Mouse (Mus musculus) adrenal gland, adult 10 weeks (tissue): Measurements from ENCODE around the gene Speg. TPM values are rescaled to one million over a fixed set of nuclear protein-coding genes. Genes with fewer than 3 reads are reported as not detected.

Source experiments
- polyA plus RNA-seq: library from polyadenylated mRNA; stranded (reverse); fragments of 350-450 nt; fragmentation: Illumina TruSeq; extraction: RNeasy Lipid Tissue Mini Kit (QIAGEN cat#74804); gene quantifications from one replicate; pipeline ENCODE4 v1.2.3, GENCODE M21; 2014; ENCODE audit warnings: low read depth, low replicate concordance

Speg gene
- 1.0 TPM for polyA plus RNA-seq

DNA sequence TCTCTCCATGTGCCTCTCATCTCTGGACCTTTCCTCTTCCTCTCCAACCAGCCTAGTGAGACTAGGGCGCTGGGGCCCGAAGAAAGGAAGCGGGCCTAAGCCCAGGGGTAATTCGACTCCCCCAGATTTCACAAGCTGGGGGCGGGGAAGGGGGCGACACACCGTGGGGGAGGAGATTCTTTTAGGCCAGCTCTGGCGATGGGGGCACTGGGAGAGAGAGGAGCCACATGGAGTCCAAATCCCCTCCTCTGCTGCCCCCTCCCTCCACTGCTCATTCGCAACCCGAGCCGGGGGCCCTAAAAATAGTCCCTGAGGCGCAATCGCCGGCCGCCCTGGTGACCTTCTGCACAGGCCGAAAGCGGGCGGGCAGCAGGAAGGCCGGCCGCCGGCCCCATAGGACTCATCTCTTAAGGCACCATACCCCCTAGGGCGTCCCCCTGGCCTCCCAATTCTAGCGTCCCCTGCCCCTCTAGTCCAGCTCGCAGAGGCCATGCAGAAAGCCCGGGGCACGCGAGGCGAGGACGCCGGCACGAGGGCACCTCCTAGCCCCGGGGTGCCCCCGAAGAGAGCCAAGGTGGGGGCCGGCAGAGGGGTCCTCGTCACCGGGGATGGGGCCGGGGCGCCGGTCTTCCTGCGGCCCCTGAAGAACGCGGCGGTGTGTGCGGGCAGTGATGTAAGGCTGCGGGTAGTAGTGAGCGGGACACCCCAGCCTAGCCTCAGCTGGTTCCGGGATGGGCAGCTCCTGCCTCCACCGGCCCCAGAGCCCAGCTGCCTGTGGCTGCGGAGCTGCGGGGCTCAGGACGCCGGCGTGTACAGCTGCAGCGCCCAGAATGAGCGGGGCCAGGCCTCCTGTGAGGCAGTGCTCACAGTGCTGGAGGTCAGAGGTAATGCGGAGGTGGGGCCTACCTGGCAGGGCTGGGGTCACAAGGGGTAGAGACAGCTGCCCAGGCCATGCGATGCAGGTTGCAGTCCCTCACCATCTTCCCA is at the start of gene Speg:
TSS of gene Speg (plus strand) at position 348 of the 987 bp plus-strand sequence.

DNA sequence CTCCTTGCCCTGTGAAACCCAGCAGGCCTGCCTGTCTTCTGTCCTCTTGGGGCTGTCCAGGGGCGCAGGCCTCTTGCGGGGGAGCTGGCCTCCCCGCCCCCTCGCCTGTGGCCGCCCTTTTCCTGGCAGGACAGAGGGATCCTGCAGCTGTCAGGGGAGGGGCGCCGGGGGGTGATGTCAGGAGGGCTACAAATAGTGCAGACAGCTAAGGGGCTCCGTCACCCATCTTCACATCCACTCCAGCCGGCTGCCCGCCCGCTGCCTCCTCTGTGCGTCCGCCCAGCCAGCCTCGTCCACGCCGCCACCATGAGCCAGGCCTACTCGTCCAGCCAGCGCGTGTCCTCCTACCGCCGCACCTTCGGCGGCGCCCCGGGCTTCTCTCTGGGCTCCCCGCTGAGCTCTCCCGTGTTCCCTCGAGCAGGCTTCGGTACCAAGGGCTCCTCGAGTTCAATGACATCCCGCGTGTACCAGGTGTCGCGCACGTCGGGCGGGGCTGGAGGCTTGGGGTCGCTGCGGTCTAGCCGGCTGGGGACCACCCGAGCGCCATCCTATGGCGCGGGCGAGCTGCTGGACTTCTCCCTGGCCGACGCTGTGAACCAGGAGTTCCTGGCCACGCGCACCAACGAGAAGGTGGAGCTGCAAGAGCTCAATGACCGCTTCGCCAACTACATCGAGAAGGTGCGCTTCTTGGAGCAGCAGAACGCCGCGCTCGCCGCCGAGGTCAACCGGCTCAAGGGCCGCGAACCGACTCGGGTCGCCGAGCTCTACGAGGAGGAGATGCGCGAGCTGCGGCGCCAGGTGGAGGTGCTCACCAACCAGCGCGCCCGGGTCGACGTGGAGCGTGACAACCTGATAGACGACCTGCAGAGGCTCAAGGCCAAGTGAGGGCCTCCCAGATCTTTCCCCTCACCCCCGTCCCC is 14.7 kb upstream of the Speg start, which contains the start of gene Des:
TSS of gene Des (plus strand) at position 218 of the 920 bp plus-strand sequence.

DNA sequence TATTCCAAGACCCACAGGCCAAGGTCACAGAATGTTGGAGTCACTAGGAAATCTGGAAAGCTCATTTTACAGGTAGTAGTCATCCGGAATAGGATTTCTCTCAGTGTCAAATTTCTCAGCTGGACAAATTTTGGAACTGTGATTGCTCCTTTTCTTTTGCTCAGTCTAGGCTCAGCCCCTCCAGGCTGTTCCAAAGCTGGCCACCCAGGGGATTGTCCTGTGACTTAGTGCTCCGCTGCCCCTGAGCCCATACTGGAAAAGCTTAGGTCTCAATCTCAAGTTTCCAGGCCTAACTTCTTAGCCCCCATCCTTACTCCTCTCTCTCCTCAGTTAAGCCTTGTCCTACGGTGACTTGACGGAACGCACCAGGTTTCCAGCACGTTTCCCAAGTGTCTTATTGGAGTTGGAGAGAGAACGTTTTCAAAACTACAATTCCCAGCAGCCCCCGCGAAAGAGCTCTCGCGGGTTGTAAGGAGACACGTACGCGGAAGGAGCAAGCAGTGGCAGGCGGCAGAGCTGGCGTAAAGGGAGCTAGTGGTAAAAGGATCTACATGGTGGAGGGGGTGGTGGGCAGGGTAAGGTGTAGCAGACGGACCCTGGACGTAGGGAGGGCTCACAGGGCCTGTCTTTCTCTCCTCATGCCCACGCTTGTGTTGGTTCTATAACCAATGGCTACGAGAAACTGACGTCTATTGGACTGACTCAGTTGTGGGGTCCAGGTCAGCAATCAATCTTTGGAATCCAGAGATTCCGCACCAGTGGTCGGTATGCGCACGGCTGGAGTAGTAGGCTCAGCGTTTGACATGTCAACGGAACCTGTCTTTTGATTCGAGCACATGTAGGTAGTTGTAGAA is 60.6 kb downstream of the Speg start, which contains the start of gene Gmppa:
TSS of gene Gmppa (plus strand) at position 456 of the 854 bp plus-strand sequence.

DNA sequence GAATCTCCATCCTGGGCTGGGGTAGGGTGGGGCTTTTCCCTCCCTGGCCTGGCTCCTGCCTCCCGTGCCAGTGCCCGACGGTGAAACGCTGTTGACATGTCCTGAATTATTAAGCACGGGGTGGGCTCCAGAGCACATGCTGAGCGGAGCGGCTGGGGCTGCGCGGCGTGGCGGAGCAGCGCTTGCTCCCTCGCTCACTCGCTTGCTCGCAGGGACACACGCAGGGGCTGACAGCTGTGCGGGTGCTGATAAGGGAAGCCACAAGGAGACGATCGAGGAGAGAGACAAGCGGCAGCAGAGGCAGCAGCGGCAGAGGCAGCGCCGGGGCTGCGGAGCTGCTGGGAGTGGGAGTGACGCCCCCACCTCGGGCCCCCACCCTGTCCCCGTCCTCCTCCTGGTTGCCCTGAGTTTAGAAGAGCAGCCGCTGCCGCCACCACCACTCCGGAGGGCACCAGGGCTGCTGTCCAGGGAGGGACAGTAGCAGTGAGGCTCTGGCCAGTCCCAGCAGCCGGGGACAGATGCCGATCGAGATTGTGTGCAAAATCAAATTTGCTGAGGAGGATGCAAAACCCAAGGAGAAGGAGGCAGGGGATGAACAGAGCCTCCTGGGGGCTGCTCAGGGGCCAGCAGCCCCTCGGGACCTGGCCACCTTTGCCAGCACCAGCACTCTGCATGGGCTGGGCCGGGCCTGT is 75.4 kb downstream of the Speg start, which contains the start of gene Asic4:
TSS of gene Asic4 (plus strand) at position 123 of the 692 bp plus-strand sequence.

DNA sequence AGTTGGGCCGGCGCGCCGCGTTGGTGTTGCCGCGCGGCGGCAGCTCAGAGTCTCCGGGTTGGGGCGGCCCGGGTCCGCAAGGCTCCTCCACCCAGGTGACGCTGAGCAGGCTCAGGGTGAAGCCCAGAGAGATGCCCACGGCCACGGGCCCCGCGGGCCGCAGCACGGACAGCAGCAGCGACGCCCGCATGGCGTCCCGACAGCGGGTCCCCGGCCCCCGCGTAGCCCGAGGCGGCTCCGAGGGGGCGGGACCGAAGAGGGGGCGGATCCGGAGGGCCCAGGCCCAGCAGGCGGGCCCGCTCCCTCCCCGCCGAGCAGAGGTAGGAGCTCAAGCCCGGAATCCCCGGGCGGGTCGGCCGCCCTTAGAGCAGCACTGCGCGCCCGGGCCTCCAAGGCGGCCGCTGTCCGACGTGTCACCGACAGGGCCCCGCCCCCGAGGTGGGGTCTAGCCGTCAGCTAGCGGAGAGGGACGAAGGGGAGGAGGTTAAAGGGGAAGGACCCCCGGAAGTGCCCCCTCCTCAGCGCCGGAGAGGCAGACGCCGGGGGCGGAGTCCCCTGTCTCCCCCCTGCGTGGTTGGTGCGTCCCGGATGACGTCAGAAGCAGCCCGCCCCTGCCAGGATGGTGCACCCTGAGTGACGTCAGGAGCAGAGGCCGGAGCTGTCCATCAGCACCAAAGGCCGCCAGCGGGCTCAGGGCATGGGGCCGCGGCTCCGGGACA is 104.0 kb downstream of the Speg start, which contains the start of the genes Chpf and Tmem198:
TSS of gene Chpf (minus strand) at position 392 of the 719 bp plus-strand sequence.
TSS of gene Tmem198 (plus strand) at position 617 of the 719 bp plus-strand sequence.

Other genes starting within 250 kb of the Speg start
- gene Slc23a3, start 241.4 kb upstream of the Speg start, polyA plus RNA-seq: not detected
- 7.9 TPM for gene Cnppd1, start 232.6 kb upstream of the Speg start, polyA plus RNA-seq
- gene Retreg2, start 232.5 kb upstream of the Speg start, polyA plus RNA-seq: 10.9 TPM
- not detected for gene Zfand2b, start 206.7 kb upstream of the Speg start, polyA plus RNA-seq
- 5.2 TPM for gene Abcb6, start 194.9 kb upstream of the Speg start, polyA plus RNA-seq
- 8.9 TPM for gene Ankzf1, start 183.1 kb upstream of the Speg start, polyA plus RNA-seq
- gene Atg9a, start 183.1 kb upstream of the Speg start, polyA plus RNA-seq: 9.6 TPM
- gene Glb1l, start 164.5 kb upstream of the Speg start, polyA plus RNA-seq: 18.0 TPM
- gene Stk16, start 164.5 kb upstream of the Speg start, polyA plus RNA-seq: 14.7 TPM
- 6.2 TPM for gene Tuba4a, start 155.4 kb upstream of the Speg start, polyA plus RNA-seq
- not detected for gene A630095N17Rik, start 143.2 kb upstream of the Speg start, polyA plus RNA-seq
- 23.0 TPM for gene Dnajb2, start 138.9 kb upstream of the Speg start, polyA plus RNA-seq
- gene Ptprn, start 110.8 kb upstream of the Speg start, polyA plus RNA-seq: 3.9 TPM
- gene Resp18, start 96.9 kb upstream of the Speg start, polyA plus RNA-seq: 76.9 TPM
- gene Dnpep, start 57.3 kb upstream of the Speg start, polyA plus RNA-seq: 2.2 TPM
- gene Des, start 15.0 kb upstream of the Speg start, polyA plus RNA-seq: 1.2 TPM
- gene Gmppa, start 60.6 kb downstream of the Speg start, polyA plus RNA-seq: 6.8 TPM
- gene Asic4, start 75.1 kb downstream of the Speg start, polyA plus RNA-seq: 0.29 TPM
- 0.41 TPM for gene Chpf, start 104.0 kb downstream of the Speg start, polyA plus RNA-seq
- gene Tmem198, start 104.2 kb downstream of the Speg start, polyA plus RNA-seq: not detected
- gene Obsl1, start 131.2 kb downstream of the Speg start, polyA plus RNA-seq: 0.93 TPM
- gene Inha, start 131.8 kb downstream of the Speg start, polyA plus RNA-seq: 1.9 TPM
- 1.5 TPM for gene Stk11ip, start 146.2 kb downstream of the Speg start, polyA plus RNA-seq
- gene Slc4a3, start 171.0 kb downstream of the Speg start, polyA plus RNA-seq: 2.7 TPM